Comparison of ENCODE assay signal across 8 mouse cellular contexts in the genomic region with DNA sequence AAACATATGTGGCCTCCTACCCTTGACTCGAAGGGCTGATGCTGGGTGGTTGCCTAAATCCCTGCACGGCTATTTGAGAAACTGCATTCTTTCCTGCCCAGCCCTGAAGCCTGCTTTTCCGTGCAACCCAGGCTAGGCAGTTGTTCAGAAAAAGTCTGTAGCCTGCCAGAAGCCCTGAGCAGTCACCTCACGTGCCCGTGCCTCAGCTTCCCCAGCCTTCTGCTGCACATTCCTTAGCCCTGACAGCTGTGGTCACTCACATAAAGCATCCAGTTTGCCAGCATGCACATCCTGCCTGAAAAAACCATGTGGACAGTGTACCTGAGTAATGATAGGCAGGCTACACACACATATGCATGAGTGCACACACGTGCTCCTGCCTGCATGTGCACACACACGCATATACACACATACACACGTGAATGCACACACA.
DNase-seq lines count a peak whose midpoint lies in the region; ATAC-seq and TF ChIP-seq lines count a peak whose summit lies in the region.

No protein-coding gene starts in this region.

- peak overlapping the region; percentile 58 for H3K27ac ChIP-seq in heart, adult 2 months
- H3K27ac ChIP-seq in limb, embryonic 13.5 days: peak overlapping the region; percentile 96

- TF ChIP-seq POLR2A in heart, adult 2 months (IDR thresholded peaks at IDR 0.05; ENCODE audit: insufficient read depth, low read depth, low read length): no peak

- no peaks in the 10 kb centered on the region for H3K79me2 ChIP-seq in heart, adult 2 months (replicated peaks; ENCODE audit: control insufficient read depth, insufficient read depth, low read length)

- H3K4me3 ChIP-seq in heart, adult 2 months: no peak overlapping the region
- no peak overlapping the region for H3K4me3 ChIP-seq in limb, embryonic 13.5 days

- H3K27me3 ChIP-seq in heart, adult 2 months (ENCODE audit: control insufficient read depth, insufficient read depth, low read length): peaks cover 2% of the 10 kb centered on the region; the same call in 1 of the 2 replicates
- H3K27me3 ChIP-seq in limb, embryonic 13.5 days: peaks cover 23% of the 10 kb centered on the region

- H3K4me2 ChIP-seq in limb, embryonic 13.5 days (replicated peaks): peak overlapping the region; percentile 44

- whole genome bisulfite sequencing in heart, adult 2 months: 51% methylated on average over 8 of the region's 8 CpGs
- 28% methylated on average over 8 of the region's 8 CpGs for WGBS in limb, embryonic 13.5 days

- TF ChIP-seq CTCF in heart, adult 2 months (IDR thresholded peaks at IDR 0.05): no peak

- ATAC-seq in limb, embryonic 13.5 days (ENCODE audit: low FRiP score, low read depth): peak; percentile 69; the same call in 1 of the 2 replicates

- TF ChIP-seq EP300 in heart, adult 2 months (IDR thresholded peaks at IDR 0.05; ENCODE audit: insufficient read depth, low read depth, low read length): no peak

- intact Hi-C loops in heart, adult 2 months (cut with DNase I): loop anchor here (10.0 kb wide), 1 partner anchor 476 kb away; a partner anchor contains a TSS
- intact Hi-C loops in left cerebral cortex, postnatal 36 days (cut with DNase I): no loop called here
- intact Hi-C loops in left cerebral cortex, postnatal 4 days (cut with DNase I): no loop called here

- H3K4me1 ChIP-seq in heart, adult 2 months (ENCODE audit: control insufficient read depth, insufficient read depth, low read length): peaks cover 8% of the 10 kb centered on the region
- H3K4me1 ChIP-seq in limb, embryonic 13.5 days: peaks cover 80% of the 10 kb centered on the region

- no peaks in the 10 kb centered on the region for H3K9me3 ChIP-seq in limb, embryonic 13.5 days

- DNase-seq in urinary bladder, postnatal 14 days (ENCODE audit: low spot score): peak; percentile 36
- DNase-seq in urinary bladder, postnatal 10 days (ENCODE audit: low spot score): no peak
- peak; percentile 45 to 76 for DNase-seq in heart, adult 2 months
- DNase-seq in cerebellum, adult 8-10 months: no peak
- no peak for DNase-seq in right cerebral cortex, postnatal 14 days
- no peak for DNase-seq in left cerebral cortex, postnatal 36 days (ENCODE audit: low spot score in 2 of 2)
- no peak for DNase-seq in left cerebral cortex, postnatal 4 days

- H3K9ac ChIP-seq in heart, adult 2 months (ENCODE audit: low read depth, low read length): no peak overlapping the region
- H3K9ac ChIP-seq in limb, embryonic 13.5 days: peak overlapping the region; percentile 19; the same call in 1 of the 2 replicates

- no peaks in the 10 kb centered on the region for H3K36me3 ChIP-seq in heart, adult 2 months (ENCODE audit: control insufficient read depth, insufficient read depth, low read length)
- no peaks in the 10 kb centered on the region for H3K36me3 ChIP-seq in limb, embryonic 13.5 days

Comparison
In these comparisons a context has a peak if more than half of its experiments do, and no peak if none do; other contexts are left out.
1. DNase-seq: peak in urinary bladder, postnatal 14 days (single experiment) and heart, adult 2 months (2 of 2); none in urinary bladder, postnatal 10 days (single experiment), cerebellum, adult 8-10 months (single experiment), right cerebral cortex, postnatal 14 days (single experiment), left cerebral cortex, postnatal 36 days (0 of 2) and left cerebral cortex, postnatal 4 days (single experiment).